Mouse (Mus musculus) central nervous system, embryonic 11.5 days (tissue): ENCODE data around the gene Olfr9. TPM values are rescaled to one million over a fixed set of nuclear protein-coding genes. Genes with fewer than 3 reads are reported as not detected.

ENCODE experiments used
- polyA plus RNA-seq: library from polyadenylated mRNA; depleted of rRNA; stranded (reverse); fragments of >200 nt; gene quantifications from 2 replicates; pipeline ENCODE4 v1.2.3, GENCODE M21; 2012; rRNA removed

Gene Olfr9
- polyA plus RNA-seq = not detected in 2 replicates

DNA sequence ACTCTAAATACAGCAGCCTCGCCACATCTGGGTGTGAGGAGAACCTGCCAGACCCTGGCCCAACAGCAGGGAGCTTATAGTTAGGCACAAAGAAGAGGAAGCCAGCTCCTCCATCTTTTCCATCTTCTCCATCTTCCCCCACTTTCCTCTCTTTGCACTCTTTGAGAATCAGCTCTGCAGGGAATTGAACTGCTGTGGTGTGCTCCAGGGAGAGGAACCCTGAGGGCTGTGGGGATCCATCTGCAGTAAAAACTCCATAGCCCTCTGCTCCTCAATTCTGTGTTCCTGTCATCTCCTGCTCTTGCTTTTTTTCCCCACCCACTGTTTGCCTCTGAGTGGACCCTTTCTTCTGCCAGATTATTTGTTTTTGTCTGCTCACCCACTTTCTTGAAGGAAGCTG lies at the start of gene Olfr9:
TSS of gene Olfr9 (plus strand) at position 301 of the 400 bp plus-strand sequence.

DNA sequence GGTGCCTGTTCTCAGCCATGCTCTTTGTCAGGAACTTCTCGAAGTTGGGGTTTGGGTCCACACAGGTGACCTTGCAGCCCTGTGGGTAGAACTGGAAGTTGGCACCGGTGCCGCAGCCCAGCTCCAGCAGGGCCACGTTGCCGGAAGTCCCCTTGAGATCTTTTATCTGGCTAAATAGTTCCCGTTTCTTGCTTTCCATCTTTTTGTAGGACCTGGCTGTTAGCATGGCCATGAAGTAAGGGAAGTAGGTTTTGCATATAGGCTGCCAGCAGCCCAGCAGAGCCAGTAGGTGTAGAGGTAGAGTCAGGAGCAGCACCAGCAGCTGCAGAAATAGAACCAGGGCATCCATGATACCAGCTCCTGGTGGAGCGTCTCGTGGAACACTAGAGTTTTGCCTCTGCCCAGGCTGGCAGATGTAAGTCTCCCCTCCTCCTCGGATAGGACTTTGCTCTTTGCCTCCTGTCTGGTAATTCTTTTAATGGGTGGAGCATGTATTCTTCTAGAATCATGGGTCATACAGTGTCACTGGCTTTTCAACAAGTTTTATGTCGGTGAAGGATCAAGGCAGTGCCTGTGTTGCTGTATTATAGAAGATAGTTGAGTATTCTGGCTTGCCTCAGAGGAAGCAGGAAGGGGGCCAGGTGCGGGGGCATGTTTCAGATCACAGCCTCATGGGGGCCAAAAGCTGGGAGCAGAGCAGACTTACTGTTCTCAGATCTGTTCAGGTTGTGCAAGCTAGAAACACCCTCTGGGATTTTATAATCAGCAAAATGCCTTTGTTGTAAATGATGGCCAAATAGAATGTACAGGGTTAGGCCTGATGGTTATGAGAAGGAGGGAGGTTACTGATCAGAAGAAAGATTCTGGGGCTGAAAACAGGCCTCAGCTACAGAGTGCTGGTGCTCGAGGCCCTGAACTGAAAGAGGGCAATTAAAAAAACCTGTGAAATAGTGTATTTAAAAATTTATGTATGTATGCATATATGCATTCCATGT lies 28.3 kb upstream of the Olfr9 start, which contains the start of gene Mettl7b:
TSS of gene Mettl7b (minus strand) at position 399 of the 995 bp plus-strand sequence.

DNA sequence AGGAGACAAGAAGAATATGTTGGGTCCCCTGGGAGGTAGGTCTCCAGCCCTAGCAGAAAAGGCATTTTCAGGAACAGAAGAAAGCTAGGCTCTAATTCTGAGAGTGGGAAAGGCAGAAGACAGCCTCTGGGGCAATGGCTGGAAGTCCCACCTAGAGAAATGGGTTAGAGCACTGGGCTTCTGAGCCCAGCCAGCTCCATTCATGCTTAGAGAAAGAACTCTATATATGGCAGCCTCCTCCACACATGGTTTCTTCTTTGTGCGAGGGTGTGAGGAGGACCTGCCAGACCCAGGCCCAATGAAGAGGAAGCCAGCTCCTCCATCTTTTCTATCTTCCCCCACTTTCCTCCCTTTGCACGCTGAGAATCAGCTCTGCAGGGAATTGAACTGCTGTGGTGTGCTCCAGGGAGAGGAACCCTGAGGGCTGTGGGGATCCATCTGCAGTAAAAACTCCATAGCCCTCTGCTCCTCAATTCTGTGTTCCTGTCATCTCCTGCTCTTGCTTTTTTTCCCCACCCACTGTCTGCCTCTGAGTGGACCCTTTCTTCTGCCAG lies 21.1 kb downstream of the Olfr9 start, which contains the start of gene Olfr763:
TSS of gene Olfr763 (plus strand) at position 504 of the 554 bp plus-strand sequence.

DNA sequence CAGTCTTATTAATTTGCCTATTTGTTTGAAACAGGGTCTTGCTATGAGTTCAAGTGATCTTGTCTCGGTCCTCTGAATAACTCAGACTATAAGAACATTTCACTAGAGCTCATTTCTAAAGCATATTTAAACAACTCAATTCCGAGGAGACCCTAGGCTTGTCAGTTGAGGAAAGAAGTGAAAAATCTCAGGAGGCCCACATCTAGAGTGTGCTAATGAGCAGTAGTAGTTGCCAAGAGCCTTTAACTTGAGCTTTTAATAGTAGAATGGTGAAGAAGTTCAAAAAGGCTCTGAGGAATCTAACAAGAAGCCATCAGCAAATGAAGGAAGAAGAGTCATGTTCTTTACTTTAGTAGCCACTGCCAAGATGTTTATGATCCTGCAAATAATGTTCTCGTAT lies 50.6 kb downstream of the Olfr9 start, which contains the start of gene Olfr764-ps1:
TSS of gene Olfr764-ps1 (minus strand) at position 101 of the 400 bp plus-strand sequence.

Other genes starting within 250 kb of the Olfr9 start
- 6.9 and 8.4 TPM in 2 replicates for gene Dgka, start 244.6 kb upstream of the Olfr9 start, polyA plus RNA-seq
- gene Pym1, start 241.5 kb upstream of the Olfr9 start, polyA plus RNA-seq = 67.9 and 89.4 TPM in 2 replicates
- gene Mmp19, start 198.5 kb upstream of the Olfr9 start, polyA plus RNA-seq = 0.63 and 0.98 TPM in 2 replicates
- gene Dnajc14, start 185.4 kb upstream of the Olfr9 start, polyA plus RNA-seq = 31.5 and 33.5 TPM in 2 replicates
- 20.1 and 26.3 TPM in 2 replicates for gene Tmem198b, start 185.1 kb upstream of the Olfr9 start, polyA plus RNA-seq
- 179 and 285 TPM in 2 replicates for gene Sarnp, start 172.1 kb upstream of the Olfr9 start, polyA plus RNA-seq
- gene Ormdl2, start 167.8 kb upstream of the Olfr9 start, polyA plus RNA-seq = 28.3 and 45.2 TPM in 2 replicates
- gene Gdf11, start 97.7 kb upstream of the Olfr9 start, polyA plus RNA-seq = 17.2 and 21.7 TPM in 2 replicates
- gene Cd63, start 88.4 kb upstream of the Olfr9 start, polyA plus RNA-seq = 82.1 and 143 TPM in 2 replicates
- gene Rdh5, start 66.5 kb upstream of the Olfr9 start, polyA plus RNA-seq = 14.8 and 16.9 TPM in 2 replicates
- gene Bloc1s1, start 65.4 kb upstream of the Olfr9 start, polyA plus RNA-seq = 223 and 301 TPM in 2 replicates
- 3.0 and 4.4 TPM in 2 replicates for gene Itga7, start 55.6 kb upstream of the Olfr9 start, polyA plus RNA-seq
- 0.04 TPM in 1 of 2 replicates, not detected in the other for gene Mettl7b, start 28.4 kb upstream of the Olfr9 start, polyA plus RNA-seq
- not detected in 2 replicates for gene Olfr763, start 21.4 kb downstream of the Olfr9 start, polyA plus RNA-seq
- gene Olfr764-ps1, start 50.5 kb downstream of the Olfr9 start, polyA plus RNA-seq = not detected in 2 replicates
- not detected in 2 replicates for gene Olfr765, start 60.6 kb downstream of the Olfr9 start, polyA plus RNA-seq
- gene Olfr766-ps1, start 79.5 kb downstream of the Olfr9 start, polyA plus RNA-seq = not detected in 2 replicates
- not detected in 2 replicates for gene Olfr767, start 93.5 kb downstream of the Olfr9 start, polyA plus RNA-seq
- gene Olfr768, start 109.9 kb downstream of the Olfr9 start, polyA plus RNA-seq = not detected in 2 replicates
- gene Olfr769, start 128.4 kb downstream of the Olfr9 start, polyA plus RNA-seq = not detected in 2 replicates
- not detected in 2 replicates for gene Olfr770, start 149.6 kb downstream of the Olfr9 start, polyA plus RNA-seq
- not detected in 2 replicates for gene Olfr771, start 175.3 kb downstream of the Olfr9 start, polyA plus RNA-seq
- not detected in 2 replicates for gene Olfr772, start 188.5 kb downstream of the Olfr9 start, polyA plus RNA-seq
- not detected in 2 replicates for gene Olfr773, start 198.0 kb downstream of the Olfr9 start, polyA plus RNA-seq
- gene Olfr774, start 246.8 kb downstream of the Olfr9 start, polyA plus RNA-seq = not detected in 2 replicates